Mouse (Mus musculus) adrenal gland, postnatal 25 days (tissue): ENCODE measurements around the gene Ifngr1. TPM values are rescaled to one million over a fixed set of nuclear protein-coding genes. Genes with fewer than 3 reads are reported as not detected.

ENCODE experiments used
- DNase-seq: peaks from one replicate; pipeline ENCODE4 v3.0.0; 2021; ENCODE audit warnings: mixed read lengths
- long read RNA-seq: library from polyadenylated mRNA; stranded (forward); transcript quantifications from one replicate; pipeline ENCODE4 v2.0.0, GENCODE M21; 2021
- total RNA-seq: library from RNA; stranded (reverse); gene quantifications from 2 replicates; pipeline ENCODE4 v1.2.3, GENCODE M21; 2021

Ifngr1 gene
- total RNA-seq, result 36.6 and 37.4 TPM in 2 replicates
- long read RNA-seq, transcript Ifngr1-201 (7 exons, 2,112 nt), result major isoform, 79 of 84 reads
- long read RNA-seq, partial matches to known transcripts, result 0 of 84 reads
- long read RNA-seq, other reads (novel, unspliced or antisense), result 2 of 84 reads

GRCm38 (mm10) chr10:19591641-19592441 lies at the start of gene Ifngr1:
TSS of gene Ifngr1 (plus strand) at chr10:19591949.
- DNase-seq, result peak; percentile 98

- no peak for DNase-seq
These were observed 44.9 kb upstream of the Ifngr1 start for GRCm38 (mm10) chr10:19546825-19547224.

GRCm38 (mm10) chr10:19548016-19548415 lies 43.7 kb upstream of the Ifngr1 start:
- no peak for DNase-seq

- DNase-seq, result no peak
These were observed 43.3 kb upstream of the Ifngr1 start for GRCm38 (mm10) chr10:19548491-19548890.

- no peak for DNase-seq
These were observed 40.2 kb upstream of the Ifngr1 start for GRCm38 (mm10) chr10:19551585-19551984.

- no peak for DNase-seq
These were observed 37.9 kb upstream of the Ifngr1 start for GRCm38 (mm10) chr10:19553857-19554256.

- no peak for DNase-seq
These were observed 34.1 kb upstream of the Ifngr1 start for GRCm38 (mm10) chr10:19557696-19558095.

- DNase-seq, result no peak
These were observed 32.1 kb upstream of the Ifngr1 start for GRCm38 (mm10) chr10:19559565-19560165.

- DNase-seq, result no peak
These were observed 29.2 kb upstream of the Ifngr1 start for GRCm38 (mm10) chr10:19562598-19562997.

- no peak for DNase-seq
These were observed 28.3 kb upstream of the Ifngr1 start for GRCm38 (mm10) chr10:19563443-19563861.

- no peak for DNase-seq
These were observed 24.3 kb upstream of the Ifngr1 start for GRCm38 (mm10) chr10:19567481-19567880.

- DNase-seq, result no peak
These were observed 21.5 kb upstream of the Ifngr1 start for GRCm38 (mm10) chr10:19570288-19570687.

- no peak for DNase-seq
These were observed 21.0 kb upstream of the Ifngr1 start for GRCm38 (mm10) chr10:19570716-19571115.

- DNase-seq, result no peak
These were observed 14.2 kb upstream of the Ifngr1 start for GRCm38 (mm10) chr10:19577571-19577970.

GRCm38 (mm10) chr10:19578001-19578400 lies 13.7 kb upstream of the Ifngr1 start:
- no peak for DNase-seq

GRCm38 (mm10) chr10:19578409-19578986 lies 13.3 kb upstream of the Ifngr1 start:
- peak; percentile 54 for DNase-seq

GRCm38 (mm10) chr10:19580660-19581059 lies 11.1 kb upstream of the Ifngr1 start:
- no peak for DNase-seq

GRCm38 (mm10) chr10:19581844-19582582 lies 9.7 kb upstream of the Ifngr1 start:
- DNase-seq, result no peak

GRCm38 (mm10) chr10:19582806-19583430 lies 8.8 kb upstream of the Ifngr1 start:
- no peak for DNase-seq

GRCm38 (mm10) chr10:19584064-19584463 lies 7.7 kb upstream of the Ifngr1 start:
- no peak for DNase-seq

GRCm38 (mm10) chr10:19584846-19585245 lies 6.9 kb upstream of the Ifngr1 start:
- DNase-seq, result no peak

- DNase-seq, result no peak
These were observed 5.9 kb upstream of the Ifngr1 start for GRCm38 (mm10) chr10:19585860-19586259.
